Mouse (Mus musculus) embryonic facial prominence, embryonic 13.5 days (tissue): ENCODE data around the gene Pex7. TPM values are rescaled to one million over a fixed set of nuclear protein-coding genes. Genes with fewer than 3 reads are reported as not detected.

ENCODE experiments used
- ATAC-seq: fragments of 200-750 bp; cut with Nextera tagmentation; 2 replicates; pipeline ENCODE4 v1.8.0; 2017; ENCODE audit warnings: low read depth; ENCODE audit not compliant: insufficient number of reproducible peaks, insufficient read depth, low FRiP score, low TSS enrichment
- H3K27ac ChIP-seq: fragments of 300-500 bp; sonication (generic); 2 replicates; pipeline ENCODE4 v1.5.1; 2015; ENCODE audit warnings: moderate library complexity, mild to moderate bottlenecking, inconsistent platforms
- H3K27me3 ChIP-seq: fragments of 300-500 bp; sonication (generic); 2 replicates; pipeline ENCODE4 v1.6.1; 2015; ENCODE audit warnings: mild to moderate bottlenecking, inconsistent platforms
- H3K36me3 ChIP-seq: fragments of 300-500 bp; sonication (generic); 2 replicates; pipeline ENCODE4 v1.6.1; 2015; ENCODE audit warnings: mild to moderate bottlenecking, inconsistent platforms
- H3K4me1 ChIP-seq: fragments of 300-500 bp; sonication (generic); 2 replicates; pipeline ENCODE4 v1.6.1; 2015; ENCODE audit warnings: inconsistent platforms
- H3K4me2 ChIP-seq: fragments of 300-500 bp; sonication (generic); 2 replicates; pipeline ENCODE4 v1.6.1; 2015; ENCODE audit warnings: moderate library complexity, mild to moderate bottlenecking, inconsistent platforms
- H3K4me3 ChIP-seq: fragments of 300-500 bp; sonication (generic); 2 replicates; pipeline ENCODE4 v1.5.1; 2015; ENCODE audit warnings: mild to moderate bottlenecking, inconsistent platforms
- H3K9ac ChIP-seq: fragments of 300-500 bp; sonication (generic); 2 replicates; pipeline ENCODE4 v1.6.1; 2015; ENCODE audit warnings: mild to moderate bottlenecking, inconsistent platforms
- H3K9me3 ChIP-seq: fragments of 300-500 bp; sonication (generic); 2 replicates; pipeline ENCODE4 v1.6.1; 2016; ENCODE audit warnings: inconsistent platforms
- WGBS: fragments of 180-500 bp; shearing (Covaris S2); methylation state at CpG from one replicate; pipeline ENCODE4 v1.1.7; 2015; ENCODE audit warnings: mixed read lengths; 5-methylcytosine and 5-hydroxymethylcytosine counted together
- polyA plus RNA-seq: library from polyadenylated mRNA; unstranded; fragments of >200 nt; fragmentation: Nextera tagmentation; extraction: Ambion mirVana; gene quantifications from 2 replicates; pipeline ENCODE4 v1.2.1, GENCODE M21; 2015

Gene Pex7
- polyA plus RNA-seq, 1 experiment from 2014 or later, result 24.9 TPM

DNA sequence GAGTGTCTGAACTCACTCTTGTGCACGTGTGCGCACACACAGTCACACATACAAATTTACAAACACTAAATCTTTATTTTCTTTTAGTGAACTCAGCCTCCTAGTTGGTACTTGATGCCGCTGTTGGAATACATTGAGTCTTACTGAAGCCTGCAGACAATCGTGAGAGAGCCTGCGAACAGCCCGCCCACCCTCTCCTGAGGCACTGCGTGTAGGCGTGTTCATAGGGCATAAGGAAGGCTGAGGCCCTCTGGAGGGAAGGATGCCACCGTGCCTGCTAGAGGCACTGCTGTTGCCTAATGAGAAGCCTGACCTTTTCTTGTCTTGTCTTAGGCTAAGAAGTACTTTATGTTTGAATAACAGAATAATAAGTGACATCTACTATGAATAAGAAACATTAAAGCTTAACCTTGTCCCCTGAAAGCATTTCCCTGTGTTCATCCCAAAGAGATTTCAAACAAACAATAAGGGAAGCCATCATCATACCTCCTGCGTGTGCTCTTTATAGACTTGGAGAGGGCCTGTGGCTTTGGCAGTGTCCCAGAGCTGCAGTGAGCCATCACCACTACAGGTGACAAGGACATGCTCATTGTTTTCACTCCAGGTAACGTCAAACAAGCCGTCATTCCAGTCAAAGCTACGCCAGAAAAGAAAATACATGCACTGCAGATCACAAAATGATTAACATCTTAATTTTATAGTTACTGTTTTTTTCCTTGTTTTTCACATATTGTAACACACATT, 3.2 kb downstream of the Pex7 start:
- WGBS, result 78% methylated on average over 13 of the region's 13 CpGs
- no peaks in the 10 kb centered on the region for H3K4me1 ChIP-seq
- H3K27ac ChIP-seq, result no peak overlapping the region
- ATAC-seq, result no peak
- H3K9ac ChIP-seq, result no peak overlapping the region
- H3K9me3 ChIP-seq, result no peaks in the 10 kb centered on the region
- 0 out of 2 replicates have a peak, but pooled peaks cover 5% of the 10 kb centered on the region for H3K27me3 ChIP-seq
- peaks cover 2% of the 10 kb centered on the region; the same call in 1 of the 2 replicates for H3K36me3 ChIP-seq
- H3K4me3 ChIP-seq, result no peak overlapping the region
- H3K4me2 ChIP-seq, result no peak overlapping the region

GRCm38 (mm10) chr10:19901992-19902391, 5.5 kb downstream of the Pex7 start:
- no peaks in the 10 kb centered on the region for H3K4me1 ChIP-seq
- 80% methylated on average over 7 of the region's 7 CpGs for WGBS
- H3K27me3 ChIP-seq, result no peaks in the 10 kb centered on the region
- no peak overlapping the region for H3K4me2 ChIP-seq
- no peak for ATAC-seq
- no peak overlapping the region for H3K4me3 ChIP-seq
- no peak overlapping the region for H3K9ac ChIP-seq
- H3K27ac ChIP-seq, result no peak overlapping the region
- H3K36me3 ChIP-seq, result peaks cover 2% of the 10 kb centered on the region; the same call in 1 of the 2 replicates
- H3K9me3 ChIP-seq, result no peaks in the 10 kb centered on the region

DNA sequence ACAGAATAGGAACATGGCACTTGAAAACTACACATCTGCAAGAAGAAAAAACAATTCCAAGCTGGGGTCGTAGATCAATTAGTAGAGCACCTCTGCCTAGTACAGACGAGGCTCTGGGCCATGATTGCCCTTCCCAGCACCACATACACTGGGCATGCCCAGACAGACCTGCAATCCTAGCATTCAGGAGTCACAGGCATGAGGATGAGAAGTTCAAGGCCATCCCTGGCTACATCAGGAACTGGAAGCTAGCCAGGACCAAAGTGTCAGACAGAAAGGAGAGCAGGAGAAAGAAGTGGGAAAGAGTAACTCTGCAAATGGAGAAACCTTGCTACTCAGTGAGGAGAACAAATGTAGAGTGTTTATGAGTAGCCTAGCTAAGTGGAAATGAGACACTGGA, 7.3 kb downstream of the Pex7 start:
- ATAC-seq, result no peak
- H3K9ac ChIP-seq, result no peak overlapping the region; the same call in 1 of the 2 replicates
- H3K9me3 ChIP-seq, result no peaks in the 10 kb centered on the region
- no peak overlapping the region for H3K4me3 ChIP-seq
- no peak overlapping the region for H3K4me2 ChIP-seq
- H3K36me3 ChIP-seq, result peaks cover 2% of the 10 kb centered on the region; the same call in 1 of the 2 replicates
- 57% methylated on average over 2 of the region's 2 CpGs for WGBS
- H3K27me3 ChIP-seq, result no peaks in the 10 kb centered on the region
- H3K27ac ChIP-seq, result no peak overlapping the region
- H3K4me1 ChIP-seq, result no peaks in the 10 kb centered on the region

DNA sequence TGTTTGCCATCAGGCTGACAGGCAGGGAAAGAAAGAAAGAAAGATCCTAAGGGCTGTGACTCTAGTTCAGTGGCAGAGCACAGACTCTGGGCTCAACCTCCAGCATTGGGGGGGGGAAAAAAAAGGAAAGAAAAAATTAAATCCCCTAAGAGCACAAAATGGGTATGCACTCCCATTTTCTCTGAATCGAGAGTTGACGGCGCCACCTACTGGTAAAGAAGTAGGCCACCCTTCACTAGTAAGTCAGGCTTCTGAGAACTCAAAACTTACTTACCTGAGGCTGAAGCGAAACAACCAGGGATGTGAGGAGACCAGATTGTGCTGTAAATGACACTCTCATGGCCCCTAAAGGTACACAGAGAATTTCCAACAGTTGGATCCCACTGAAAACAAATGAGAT, 13.5 kb downstream of the Pex7 start:
- H3K27me3 ChIP-seq, result no peaks in the 10 kb centered on the region
- no peak overlapping the region for H3K4me2 ChIP-seq
- no peak overlapping the region for H3K4me3 ChIP-seq
- peaks cover under 1% of the 10 kb centered on the region; the same call in 1 of the 2 replicates for H3K36me3 ChIP-seq
- H3K9ac ChIP-seq, result no peak overlapping the region
- no peak for ATAC-seq
- H3K9me3 ChIP-seq, result no peaks in the 10 kb centered on the region
- H3K4me1 ChIP-seq, result peaks cover 9% of the 10 kb centered on the region; the same call in 1 of the 2 replicates
- 18% methylated on average over 4 of the region's 4 CpGs for WGBS
- no peak overlapping the region for H3K27ac ChIP-seq

DNA sequence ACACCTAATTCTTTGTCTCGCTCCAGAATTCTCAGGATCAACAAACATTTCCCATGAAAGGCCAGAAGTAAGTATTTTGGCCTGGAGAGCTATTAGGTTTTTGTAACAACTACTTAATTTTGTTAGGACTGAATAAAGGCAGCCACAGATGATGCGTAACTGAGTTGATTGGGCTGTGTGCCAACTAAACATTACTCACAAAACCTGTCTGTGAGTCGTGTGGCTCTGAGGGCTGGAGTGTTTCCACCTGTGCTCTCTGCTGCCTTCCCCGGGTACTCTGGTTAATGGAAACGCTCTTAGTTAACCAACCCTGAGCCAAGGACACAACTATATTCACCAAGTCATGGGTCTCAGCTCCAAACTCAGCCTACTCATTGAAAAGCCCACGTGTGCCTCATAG, 14.3 kb downstream of the Pex7 start:
- WGBS, result 69% methylated on average over 6 of the region's 6 CpGs
- Histone ChIP-seq H3K4me2 (no peak overlapping the region), H3K4me1 (peaks cover 9% of the 10 kb centered on the region; the same call in 1 of the 2 replicates)

DNA sequence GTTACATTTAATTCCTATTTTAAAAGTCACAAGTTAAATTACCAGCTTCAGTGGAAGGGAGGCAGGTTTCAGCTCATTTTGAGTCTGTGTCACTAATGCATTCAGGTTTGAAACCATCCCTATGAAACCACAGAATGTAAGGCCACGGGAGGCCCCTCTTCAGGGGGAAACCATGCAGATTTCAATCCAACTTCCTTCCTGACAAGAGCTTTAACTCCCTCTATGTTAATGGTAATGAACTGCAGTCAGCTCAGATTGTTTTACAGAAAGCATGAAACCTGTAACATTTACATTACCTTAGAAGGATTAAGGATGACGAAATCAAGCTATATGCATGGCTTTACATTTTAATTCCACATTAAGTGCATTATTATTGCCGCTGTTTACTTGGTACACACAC, 15.8 kb downstream of the Pex7 start:
- ATAC-seq, result no peak
- Histone ChIP-seq H3K9me3 (no peaks in the 10 kb centered on the region), H3K27me3 (no peaks in the 10 kb centered on the region), H3K27ac (no peak overlapping the region), H3K36me3 (peaks cover 7% of the 10 kb centered on the region; the same call in 1 of the 2 replicates), H3K4me2 (no peak overlapping the region), H3K9ac (no peak overlapping the region), H3K4me3 (no peak overlapping the region), H3K4me1 (peaks cover 9% of the 10 kb centered on the region; the same call in 1 of the 2 replicates)
- 39% methylated on average over 3 of the region's 3 CpGs for WGBS

More for the DNA sequence above, 14.3 kb downstream of the Pex7 start:
- ATAC-seq, result no peak
- H3K27ac ChIP-seq, result no peak overlapping the region
- H3K27me3 ChIP-seq, result no peaks in the 10 kb centered on the region
- H3K36me3 ChIP-seq, result peaks cover 7% of the 10 kb centered on the region; the same call in 1 of the 2 replicates
- no peaks in the 10 kb centered on the region for H3K9me3 ChIP-seq
- no peak overlapping the region for H3K9ac ChIP-seq
- no peak overlapping the region for H3K4me3 ChIP-seq

DNA sequence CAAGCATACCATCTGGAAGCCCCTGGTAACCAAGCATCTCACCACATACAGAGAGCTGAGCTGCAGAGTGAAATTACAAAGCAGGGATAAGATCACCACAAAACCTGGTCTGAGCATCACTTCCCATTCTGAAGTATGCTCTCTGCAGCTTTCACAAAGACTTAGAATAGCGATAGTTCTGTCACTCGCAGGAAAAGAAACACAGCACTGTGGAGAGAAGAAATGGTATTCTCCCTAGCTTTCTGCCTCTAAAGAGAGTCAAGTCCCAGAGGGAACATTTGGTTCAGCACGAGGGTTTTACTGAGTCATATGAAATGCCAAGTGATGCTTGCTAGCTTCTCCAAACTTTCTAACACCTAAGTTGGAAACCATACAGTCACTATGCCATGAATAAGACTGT, 17.6 kb downstream of the Pex7 start:
- Histone ChIP-seq H3K4me3 (no peak overlapping the region), H3K4me2 (no peak overlapping the region), H3K9ac (no peak overlapping the region), H3K4me1 (peaks cover 9% of the 10 kb centered on the region; the same call in 1 of the 2 replicates), H3K27ac (no peak overlapping the region), H3K27me3 (no peaks in the 10 kb centered on the region), H3K36me3 (peaks cover 7% of the 10 kb centered on the region; the same call in 1 of the 2 replicates), H3K9me3 (no peaks in the 10 kb centered on the region)
- 77% methylated on average over 3 of the region's 3 CpGs for WGBS
- no peak for ATAC-seq

- Histone ChIP-seq H3K9ac (no peak overlapping the region), H3K27ac (no peak overlapping the region), H3K9me3 (no peaks in the 10 kb centered on the region), H3K4me1 (0 out of 2 replicates have a peak, but pooled peaks cover 3% of the 10 kb centered on the region), H3K36me3 (peaks cover 11% of the 10 kb centered on the region; the same call in 1 of the 2 replicates), H3K4me3 (no peak overlapping the region), H3K27me3 (no peaks in the 10 kb centered on the region), H3K4me2 (no peak overlapping the region)
- 89% methylated on average over 3 of the region's 3 CpGs for WGBS
- no peak for ATAC-seq
Observed at GRCm38 (mm10) chr10:19886249-19886648, 21.2 kb downstream of the Pex7 start.

- 68% methylated on average over 4 of the region's 4 CpGs for WGBS
- no peak overlapping the region for H3K9ac ChIP-seq
- H3K27ac ChIP-seq, result no peak overlapping the region
- H3K4me3 ChIP-seq, result no peak overlapping the region
- no peak overlapping the region for H3K4me2 ChIP-seq
- H3K9me3 ChIP-seq, result no peaks in the 10 kb centered on the region
- no peak for ATAC-seq
- H3K27me3 ChIP-seq, result no peaks in the 10 kb centered on the region
- H3K4me1 ChIP-seq, result no peaks in the 10 kb centered on the region
- H3K36me3 ChIP-seq, result peaks cover 11% of the 10 kb centered on the region; the same call in 1 of the 2 replicates
Observed at GRCm38 (mm10) chr10:19884409-19884808, 23.1 kb downstream of the Pex7 start.

DNA sequence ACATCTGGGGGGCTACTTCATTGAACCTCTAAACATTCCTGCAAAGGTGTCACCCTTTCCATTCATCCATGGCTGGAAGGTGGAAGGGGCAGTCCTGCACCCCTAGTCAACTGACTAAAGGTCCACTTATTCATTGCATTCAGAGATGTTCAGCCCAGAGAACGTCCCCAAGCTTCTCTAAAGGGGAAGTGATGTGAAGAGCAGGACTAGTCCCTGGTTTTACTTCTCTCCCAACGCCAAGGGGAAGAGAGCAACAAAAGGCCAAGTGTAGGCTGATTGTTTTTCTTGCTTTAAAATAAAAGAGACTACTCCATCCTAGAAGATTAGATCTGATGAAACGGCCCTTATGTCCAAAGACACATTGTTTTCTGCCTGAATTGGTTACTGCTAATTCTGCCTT, 27.1 kb downstream of the Pex7 start:
- WGBS, result 78% methylated on average over 3 of the region's 3 CpGs
- H3K4me1 ChIP-seq, result 0 out of 2 replicates have a peak, but pooled peaks cover 7% of the 10 kb centered on the region
- no peaks in the 10 kb centered on the region for H3K9me3 ChIP-seq
- H3K27ac ChIP-seq, result no peak overlapping the region
- 0 out of 2 replicates have a peak, but pooled peaks cover 4% of the 10 kb centered on the region for H3K36me3 ChIP-seq
- H3K9ac ChIP-seq, result no peak overlapping the region
- ATAC-seq, result no peak
- no peak overlapping the region for H3K4me3 ChIP-seq
- no peak overlapping the region for H3K4me2 ChIP-seq
- H3K27me3 ChIP-seq, result no peaks in the 10 kb centered on the region

DNA sequence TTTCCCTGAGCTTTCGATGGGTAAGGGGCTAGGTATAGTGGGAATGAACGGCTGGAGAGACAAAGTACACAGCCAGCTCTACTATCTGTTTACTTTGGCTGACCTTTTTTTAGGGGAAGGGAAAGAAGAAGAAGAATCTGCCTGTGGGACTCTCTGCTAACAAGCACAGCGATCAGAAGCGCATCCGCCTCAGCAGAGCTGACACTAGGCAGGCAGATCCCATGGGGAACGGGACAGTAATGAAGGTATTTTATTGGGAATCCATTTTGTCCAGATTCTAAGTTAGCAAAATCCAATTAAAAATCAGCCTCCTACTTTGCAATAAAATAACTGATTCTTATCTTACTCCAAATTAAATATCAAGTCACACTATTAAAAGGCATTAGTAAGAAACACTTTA, 28.3 kb downstream of the Pex7 start:
- no peak overlapping the region for H3K4me3 ChIP-seq
- H3K27ac ChIP-seq, result no peak overlapping the region
- H3K36me3 ChIP-seq, result no peaks in the 10 kb centered on the region
- no peaks in the 10 kb centered on the region for H3K27me3 ChIP-seq
- 77% methylated on average over 6 of the region's 6 CpGs for WGBS
- no peak overlapping the region for H3K4me2 ChIP-seq
- H3K9ac ChIP-seq, result no peak overlapping the region
- no peak for ATAC-seq
- H3K4me1 ChIP-seq, result 0 out of 2 replicates have a peak, but pooled peaks cover 7% of the 10 kb centered on the region
- H3K9me3 ChIP-seq, result no peaks in the 10 kb centered on the region

DNA sequence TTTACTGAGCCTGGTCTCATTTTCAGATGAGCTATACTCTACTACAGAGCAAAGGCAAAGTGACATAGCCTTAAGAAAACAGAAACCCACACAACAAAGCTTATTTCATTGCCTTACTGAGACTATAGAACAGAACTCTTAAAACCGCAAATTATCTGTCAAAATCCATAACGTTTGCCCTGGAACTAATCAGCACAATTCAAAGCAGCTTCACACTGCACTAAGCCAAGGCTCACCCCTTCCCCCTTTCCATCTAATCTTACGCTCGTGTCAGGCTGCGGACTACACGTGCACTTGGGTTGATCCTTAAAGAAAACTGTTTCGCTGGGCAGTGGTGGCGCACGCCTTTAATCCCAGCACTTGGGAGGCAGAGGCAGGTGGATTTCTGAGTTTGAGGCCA, 29.8 kb downstream of the Pex7 start:
- Histone ChIP-seq H3K9ac (no peak overlapping the region), H3K9me3 (no peaks in the 10 kb centered on the region), H3K36me3 (no peaks in the 10 kb centered on the region), H3K4me1 (0 out of 2 replicates have a peak, but pooled peaks cover 7% of the 10 kb centered on the region), H3K27ac (no peak overlapping the region), H3K4me3 (no peak overlapping the region), H3K27me3 (no peaks in the 10 kb centered on the region), H3K4me2 (no peak overlapping the region)
- 48% methylated on average over 9 of the region's 9 CpGs for WGBS
- ATAC-seq, result no peak
